Mouse (Mus musculus) right cerebral cortex, postnatal 36 days (tissue): Measurements from ENCODE around the gene Xlr4c.
"Not testable (repeated sequence)": the region's sequence is repeated elsewhere in the genome, so short reads cannot be mapped to it uniquely, and the experiment has no call there.

Experiments used
- DNase-seq, 2 experiments: peaks; one replicate each; pipeline ENCODE4 v3.0.0; 2022; ENCODE audit warnings: low spot score in 2 of 2, mixed read lengths in 1 of 2

Gene Xlr4c

DNA sequence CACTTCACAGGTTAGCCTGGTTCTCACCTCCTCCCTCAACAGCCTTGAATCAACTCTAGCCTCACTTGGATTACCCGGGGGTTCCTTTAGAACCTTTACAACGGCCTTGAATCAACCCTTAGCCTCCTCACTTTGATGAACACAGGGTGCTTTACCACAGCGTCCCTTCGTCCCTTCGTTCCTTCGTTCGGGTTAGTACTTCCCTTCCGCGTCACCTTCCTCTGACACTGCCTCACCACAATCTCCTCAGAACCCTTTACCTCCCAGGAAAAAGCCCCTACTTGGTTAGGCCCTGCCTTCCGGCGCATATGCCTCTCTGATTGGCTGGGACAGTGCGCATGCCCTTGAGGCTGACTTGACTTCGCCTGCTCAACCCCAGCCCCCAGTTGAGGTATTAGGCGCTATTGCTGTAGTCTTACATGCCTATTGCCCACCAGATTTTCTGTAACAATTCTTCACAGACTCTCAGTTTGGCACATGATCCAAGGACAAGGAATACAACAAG lies at the start of gene Xlr4c:
Gene Xlr4c, minus strand, starts transcription at position 310 of the 505 bp plus-strand sequence.
- DNase-seq, result not testable (repeated sequence)

DNA sequence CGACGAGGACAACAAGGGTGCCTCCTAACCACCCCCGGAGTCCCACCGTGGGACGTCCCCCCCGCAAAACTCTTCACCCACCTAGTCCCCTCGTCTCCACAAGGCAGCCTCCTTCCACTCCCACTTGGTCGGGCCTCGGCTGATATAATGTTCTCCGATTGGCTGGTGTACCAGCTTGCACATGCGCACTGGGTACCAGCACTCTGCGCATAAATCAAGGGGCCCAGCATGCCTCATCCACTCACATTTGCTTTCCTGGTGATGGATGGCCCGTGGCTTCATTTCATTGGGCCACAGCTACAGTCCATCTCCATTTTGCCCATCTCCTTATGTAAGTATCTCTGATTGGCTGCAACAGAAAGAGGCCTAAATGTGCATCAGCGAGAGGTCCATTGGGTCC lies 22.3 kb upstream of the Xlr4c start, which contains the start of gene Xlr3c:
Gene Xlr3c, minus strand, starts transcription at position 121 of the 400 bp plus-strand sequence.
- not testable (repeated sequence) for DNase-seq

DNA sequence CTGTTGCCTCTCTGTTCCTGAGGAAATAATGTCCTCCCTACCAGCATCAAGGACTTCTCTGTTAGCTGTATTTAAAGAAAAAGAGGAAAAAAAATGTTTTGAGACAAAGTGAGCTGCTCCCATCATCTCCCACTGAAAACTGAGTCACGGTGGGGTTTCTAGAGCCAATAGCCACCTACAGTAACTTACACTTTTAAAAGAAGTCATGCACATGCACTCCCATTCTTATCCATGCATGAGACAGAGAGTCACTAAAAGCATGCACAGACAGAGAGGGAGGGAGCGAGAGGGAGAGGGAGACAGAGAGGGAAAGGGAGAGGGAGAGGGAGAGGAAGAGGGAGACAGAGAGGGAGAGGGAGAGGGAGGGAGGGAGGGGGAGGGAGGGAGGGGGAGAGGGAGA lies 19.5 kb upstream of the Xlr4c start:
- DNase-seq, result peak in 1 of 2 experiments; percentile 1

DNA sequence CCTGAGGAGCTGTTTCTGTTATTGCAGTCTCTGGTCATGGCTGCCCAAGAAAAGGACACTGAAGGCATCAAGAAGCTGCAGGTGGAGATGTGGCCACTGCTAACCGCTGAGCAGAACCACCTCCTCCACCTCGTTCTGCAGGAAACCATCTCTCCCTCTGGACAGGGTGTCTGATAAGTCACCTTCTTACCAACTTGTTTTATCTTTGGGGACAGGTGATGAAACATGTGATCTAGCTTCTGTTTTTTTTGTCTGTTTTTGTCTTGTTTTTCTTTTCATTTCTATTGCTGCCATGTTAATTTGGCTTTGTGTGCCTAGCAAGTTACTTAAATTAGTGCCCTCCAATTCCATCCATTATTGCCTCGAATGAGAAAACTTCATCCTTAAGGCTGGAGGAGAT lies 13.6 kb downstream of the Xlr4c start:
- no peak for DNase-seq

DNA sequence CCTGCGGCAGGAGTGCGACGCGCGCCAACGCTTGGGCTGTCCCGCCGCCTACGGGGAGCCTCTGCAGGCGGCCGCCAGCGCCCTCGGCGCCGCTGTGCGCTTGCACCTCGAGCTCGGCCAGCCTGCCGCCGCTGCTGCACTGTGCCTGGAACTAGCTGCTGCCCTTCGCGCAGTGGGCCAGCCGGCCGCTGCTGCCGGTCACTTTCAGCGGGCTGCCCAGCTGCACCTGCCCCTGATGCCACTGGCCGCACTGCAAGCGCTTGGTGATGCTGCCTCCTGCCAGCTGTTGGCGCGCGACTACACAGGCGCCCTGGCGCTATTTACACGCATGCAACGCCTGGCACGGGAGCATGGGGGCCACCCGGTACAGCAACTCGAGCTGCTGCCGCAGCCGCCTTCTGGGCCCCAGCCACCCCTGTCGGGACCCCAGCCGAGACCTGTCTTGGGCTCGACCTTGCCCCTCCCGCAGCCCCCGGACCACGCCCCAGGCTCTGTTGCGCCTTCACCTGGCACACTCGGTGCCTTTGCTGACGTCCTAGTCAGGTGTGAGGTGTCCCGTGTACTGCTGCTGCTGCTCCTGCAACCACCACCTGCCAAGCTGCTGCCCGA lies 14.2 kb downstream of the Xlr4c start:
- DNase-seq, result peak; percentile 23 to 40

DNA sequence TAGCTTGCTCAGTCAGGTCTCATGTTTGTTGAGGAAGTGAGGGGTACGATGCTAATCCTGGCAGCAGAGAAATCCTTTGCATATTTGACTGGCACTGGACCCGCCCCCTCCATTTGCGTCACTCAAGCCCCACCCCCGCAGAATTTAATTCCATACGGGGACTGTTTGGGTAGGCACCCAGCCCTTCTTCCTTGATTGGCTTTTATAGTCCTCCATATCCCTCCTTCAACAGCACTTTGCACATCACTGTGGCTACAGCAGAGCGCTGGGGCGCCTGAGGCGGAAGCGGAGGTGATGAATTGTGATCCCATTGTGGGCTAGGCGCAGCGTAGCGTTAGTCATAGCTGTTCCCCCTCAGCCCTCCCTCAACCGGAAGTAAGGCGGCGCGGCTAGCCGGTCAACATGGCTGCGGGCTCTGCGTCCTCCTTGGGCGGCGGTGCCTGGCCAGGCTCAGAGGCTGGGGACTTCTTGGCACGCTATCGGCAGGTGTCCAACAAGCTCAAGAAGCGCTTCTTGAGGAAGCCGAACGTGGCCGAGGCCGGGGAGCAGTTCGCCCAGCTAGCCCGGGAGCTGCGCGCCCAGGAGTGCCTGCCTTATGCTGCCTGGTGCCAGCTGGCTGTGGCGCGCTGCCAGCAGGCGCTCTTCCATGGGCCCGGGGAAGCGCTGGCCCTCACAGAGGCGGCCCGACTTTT lies 14.9 kb downstream of the Xlr4c start, which contains the start of gene F8a:
Gene F8a, plus strand, starts transcription at position 378 of the 692 bp plus-strand sequence.
- peak; percentile 60 to 66 for DNase-seq

DNA sequence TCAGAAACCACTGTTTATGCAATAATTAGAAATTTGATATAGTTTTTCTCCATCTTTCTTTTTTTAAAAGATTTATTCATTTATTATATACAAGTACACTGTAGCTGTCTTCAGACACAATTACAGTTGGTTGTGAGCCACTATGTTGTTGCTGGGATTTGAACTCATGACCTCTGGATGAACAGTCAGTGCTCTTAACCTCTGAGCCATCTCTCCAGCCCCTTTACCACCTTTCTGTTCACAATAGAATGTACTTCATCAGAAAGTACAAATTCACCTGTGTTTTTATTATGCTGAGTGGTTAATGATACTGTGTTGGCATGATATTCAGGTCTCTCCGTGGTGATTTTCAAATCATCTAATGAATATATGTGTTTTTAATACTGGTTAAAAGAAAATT lies 17.6 kb downstream of the Xlr4c start:
- DNase-seq, result no peak

DNA sequence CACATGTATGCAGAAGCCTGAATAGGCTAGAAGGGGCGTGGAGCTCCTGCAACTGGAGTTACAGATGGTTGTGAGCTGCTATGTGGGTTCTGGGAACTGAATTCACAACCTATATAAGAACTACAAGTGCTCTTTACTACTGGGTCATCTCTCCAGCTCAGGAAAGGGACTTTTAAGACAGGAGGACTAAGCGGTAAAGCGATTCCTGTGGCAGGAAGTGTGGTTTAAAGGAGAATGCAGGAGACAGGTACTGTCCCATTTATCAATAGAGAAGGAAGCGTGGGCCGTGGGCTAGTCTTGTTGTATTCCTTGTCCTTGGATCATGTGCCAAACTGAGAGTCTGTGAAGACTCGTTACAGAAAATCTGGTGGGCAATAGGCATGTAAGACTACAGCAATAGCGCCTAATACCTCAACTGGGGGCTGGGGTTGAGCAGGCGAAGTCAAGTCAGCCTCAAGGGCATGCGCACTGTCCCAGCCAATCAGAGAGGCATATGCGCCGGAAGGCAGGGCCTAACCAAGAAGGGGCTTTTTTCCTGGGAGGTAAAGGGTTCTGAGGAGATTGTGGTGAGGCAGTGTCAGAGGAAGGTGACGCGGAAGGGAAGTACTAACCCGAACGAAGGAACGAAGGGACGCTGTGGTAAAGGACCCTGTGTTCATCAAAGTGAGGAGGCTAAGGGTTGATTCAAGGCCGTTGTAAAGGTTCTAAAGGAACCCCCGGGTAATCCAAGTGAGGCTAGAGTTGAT lies 28.9 kb downstream of the Xlr4c start, which contains the start of gene Xlr4b:
Gene Xlr4b, plus strand, starts transcription at position 515 of the 746 bp plus-strand sequence.
- DNase-seq, result not testable (repeated sequence)

DNA sequence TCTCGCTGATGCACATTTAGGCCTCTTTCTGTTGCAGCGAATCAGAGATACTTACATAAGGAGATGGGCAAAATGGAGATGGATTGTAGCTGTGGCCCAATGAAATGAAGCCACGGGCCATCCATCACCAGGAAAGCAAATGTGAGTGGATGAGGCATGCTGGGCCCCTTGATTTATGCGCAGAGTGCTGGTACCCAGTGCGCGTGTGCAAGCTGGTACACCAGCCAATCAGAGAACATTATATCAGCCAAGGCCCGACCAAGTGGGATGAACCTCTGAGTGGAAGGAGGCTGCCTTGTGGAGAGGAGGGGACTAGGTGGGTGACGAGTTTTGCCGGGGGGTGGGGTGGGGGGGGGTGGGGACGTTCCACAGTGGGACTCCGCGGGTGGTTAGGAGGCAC lies 51.0 kb downstream of the Xlr4c start, which contains the start of gene Xlr3b:
Gene Xlr3b, plus strand, starts transcription at position 274 of the 400 bp plus-strand sequence.
- DNase-seq, result peak in 1 of 2 experiments; percentile 18
